Mouse (Mus musculus): Measurements from ENCODE around the gene Txnrd1. TPM values are rescaled to one million over a fixed set of nuclear protein-coding genes. Genes with fewer than 3 reads are reported as not detected.
A peak's percentile ranks its signal among the peaks of the same experiment; 100 is the strongest.

Gene Txnrd1
- polyA plus RNA-seq, 1 experiment = 69.4 TPM

DNA sequence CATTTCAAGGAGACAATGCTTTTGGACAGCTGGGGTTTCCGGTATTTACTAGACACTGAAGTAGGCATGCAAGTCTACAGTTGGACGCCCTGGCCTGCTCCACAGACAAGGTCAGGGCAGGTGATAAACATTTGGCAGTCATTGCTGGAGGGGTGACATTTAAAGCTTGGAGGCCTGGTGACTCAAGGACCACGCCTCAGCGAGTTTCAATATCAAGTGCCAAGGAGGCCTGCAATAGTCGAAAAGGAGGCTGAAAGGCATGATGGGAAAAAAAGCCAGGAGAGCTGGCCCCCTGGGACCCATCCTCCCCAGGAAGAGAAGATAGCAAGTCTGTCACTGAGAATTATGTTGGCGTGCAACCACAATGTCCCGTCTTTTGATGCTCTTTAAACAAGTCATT is 26.5 kb upstream of the Txnrd1 start:
- 44% methylated on average over 7 of the region's 7 CpGs for WGBS
- H3K27ac ChIP-seq (ENCODE audit: insufficient read depth, low read depth, low read length) = no peak overlapping the region
- no peaks in the 10 kb centered on the region for H3K36me3 ChIP-seq (ENCODE audit: control insufficient read depth, insufficient read depth, low read length)
- TF ChIP-seq POLR2A (IDR thresholded peaks at IDR 0.05; ENCODE audit: low read depth, low read length) (no peak), CTCF (IDR thresholded peaks at IDR 0.05; ENCODE audit: extremely low read depth, insufficient read length, insufficient replicate concordance, low read depth, low read length) (no peak)
- H3K27me3 ChIP-seq (ENCODE audit: control insufficient read depth, insufficient read depth, low read length) = no peaks in the 10 kb centered on the region
- no peak overlapping the region for H3K4me3 ChIP-seq (ENCODE audit: low read depth, low read length)
- peaks cover 11% of the 10 kb centered on the region for H3K4me1 ChIP-seq (ENCODE audit: control insufficient read depth, insufficient read depth, insufficient read length, low read length)

DNA sequence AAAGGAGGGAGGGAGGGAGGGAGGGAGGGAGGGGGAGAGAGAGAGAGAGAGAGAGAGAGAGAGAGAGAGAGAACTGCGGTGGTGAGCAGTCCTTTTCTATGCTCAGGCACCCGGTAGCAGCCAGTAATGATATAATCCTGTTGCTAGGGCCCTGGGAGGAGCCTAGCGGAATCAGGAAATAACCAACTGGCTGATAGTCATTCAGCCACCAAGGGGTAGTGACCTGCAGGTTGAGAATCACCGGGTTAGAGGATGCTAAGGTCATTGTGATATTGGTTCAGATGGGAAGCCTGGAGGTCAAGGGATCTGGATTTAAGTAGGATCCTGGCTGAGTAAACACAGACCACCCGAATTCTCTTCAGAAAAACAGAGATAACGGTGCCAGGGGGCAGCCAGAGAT is 25.6 kb upstream of the Txnrd1 start:
- H3K27me3 ChIP-seq (ENCODE audit: control insufficient read depth, insufficient read depth, low read length) = no peaks in the 10 kb centered on the region
- no peak overlapping the region for H3K4me3 ChIP-seq (ENCODE audit: low read depth, low read length)
- H3K36me3 ChIP-seq (ENCODE audit: control insufficient read depth, insufficient read depth, low read length) = no peaks in the 10 kb centered on the region
- no peak overlapping the region for H3K27ac ChIP-seq (ENCODE audit: insufficient read depth, low read depth, low read length)
- TF ChIP-seq CTCF (IDR thresholded peaks at IDR 0.05; ENCODE audit: extremely low read depth, insufficient read length, insufficient replicate concordance, low read depth, low read length) (no peak), POLR2A (IDR thresholded peaks at IDR 0.05; ENCODE audit: low read depth, low read length) (no peak)
- WGBS = 44% methylated on average over 6 of the region's 6 CpGs
- H3K4me1 ChIP-seq (ENCODE audit: control insufficient read depth, insufficient read depth, insufficient read length, low read length) = peaks cover 11% of the 10 kb centered on the region

DNA sequence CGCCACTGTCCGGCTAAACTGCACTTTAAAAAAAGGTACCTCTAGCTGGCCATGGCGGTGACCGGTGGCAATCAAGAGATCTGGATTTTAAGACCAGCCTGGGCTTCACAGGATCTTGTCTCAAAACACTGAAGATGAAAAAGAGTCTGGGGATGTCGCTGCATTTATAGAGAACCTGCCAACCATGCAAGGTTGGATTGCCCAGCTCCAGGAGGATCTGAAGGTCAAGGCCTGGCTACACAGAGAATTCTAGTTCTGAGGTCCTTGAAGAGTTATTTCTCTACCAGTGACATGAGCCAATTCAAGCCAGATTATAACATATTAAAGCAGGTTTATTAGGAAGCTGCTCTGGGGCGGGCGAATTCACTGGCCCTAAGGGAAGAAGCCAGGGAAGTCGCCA is 24.9 kb upstream of the Txnrd1 start:
- WGBS = 94% methylated on average over 8 of the region's 8 CpGs
- Histone ChIP-seq H3K4me3 (ENCODE audit: low read depth, low read length) (no peak overlapping the region), H3K36me3 (ENCODE audit: control insufficient read depth, insufficient read depth, low read length) (no peaks in the 10 kb centered on the region), H3K27ac (ENCODE audit: insufficient read depth, low read depth, low read length) (no peak overlapping the region), H3K27me3 (ENCODE audit: control insufficient read depth, insufficient read depth, low read length) (no peaks in the 10 kb centered on the region), H3K4me1 (ENCODE audit: control insufficient read depth, insufficient read depth, insufficient read length, low read length) (peaks cover 11% of the 10 kb centered on the region)
- TF ChIP-seq CTCF (IDR thresholded peaks at IDR 0.05; ENCODE audit: extremely low read depth, insufficient read length, insufficient replicate concordance, low read depth, low read length) (no peak), POLR2A (IDR thresholded peaks at IDR 0.05; ENCODE audit: low read depth, low read length) (no peak)

DNA sequence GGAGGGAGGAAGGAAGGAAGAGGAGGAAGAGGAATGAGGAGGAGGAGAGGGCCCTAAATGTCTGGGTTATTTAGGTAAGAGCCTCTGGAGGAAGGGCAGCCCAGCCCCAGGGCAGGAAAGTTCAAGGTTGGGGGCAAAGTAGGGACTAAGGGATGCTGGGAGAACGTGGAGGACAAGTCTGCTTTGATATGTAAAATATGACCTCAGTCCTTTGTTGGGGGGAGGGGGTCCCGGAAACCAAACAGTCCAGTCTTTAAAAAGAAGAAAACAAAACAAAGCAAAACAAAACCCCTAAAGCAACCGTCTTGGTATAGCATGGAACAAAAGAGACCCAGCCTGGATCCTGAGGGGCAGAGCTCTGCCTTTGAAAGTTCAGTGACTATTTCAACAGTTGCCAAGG is 24.4 kb upstream of the Txnrd1 start:
- Histone ChIP-seq H3K27ac (ENCODE audit: insufficient read depth, low read depth, low read length) (no peak overlapping the region), H3K27me3 (ENCODE audit: control insufficient read depth, insufficient read depth, low read length) (no peaks in the 10 kb centered on the region), H3K36me3 (ENCODE audit: control insufficient read depth, insufficient read depth, low read length) (no peaks in the 10 kb centered on the region), H3K4me1 (ENCODE audit: control insufficient read depth, insufficient read depth, insufficient read length, low read length) (peaks cover 11% of the 10 kb centered on the region), H3K4me3 (ENCODE audit: low read depth, low read length) (no peak overlapping the region)
- TF ChIP-seq POLR2A (IDR thresholded peaks at IDR 0.05; ENCODE audit: low read depth, low read length) (no peak), CTCF (IDR thresholded peaks at IDR 0.05; ENCODE audit: extremely low read depth, insufficient read length, insufficient replicate concordance, low read depth, low read length) (no peak)
- 74% methylated on average over 3 of the region's 3 CpGs for WGBS

DNA sequence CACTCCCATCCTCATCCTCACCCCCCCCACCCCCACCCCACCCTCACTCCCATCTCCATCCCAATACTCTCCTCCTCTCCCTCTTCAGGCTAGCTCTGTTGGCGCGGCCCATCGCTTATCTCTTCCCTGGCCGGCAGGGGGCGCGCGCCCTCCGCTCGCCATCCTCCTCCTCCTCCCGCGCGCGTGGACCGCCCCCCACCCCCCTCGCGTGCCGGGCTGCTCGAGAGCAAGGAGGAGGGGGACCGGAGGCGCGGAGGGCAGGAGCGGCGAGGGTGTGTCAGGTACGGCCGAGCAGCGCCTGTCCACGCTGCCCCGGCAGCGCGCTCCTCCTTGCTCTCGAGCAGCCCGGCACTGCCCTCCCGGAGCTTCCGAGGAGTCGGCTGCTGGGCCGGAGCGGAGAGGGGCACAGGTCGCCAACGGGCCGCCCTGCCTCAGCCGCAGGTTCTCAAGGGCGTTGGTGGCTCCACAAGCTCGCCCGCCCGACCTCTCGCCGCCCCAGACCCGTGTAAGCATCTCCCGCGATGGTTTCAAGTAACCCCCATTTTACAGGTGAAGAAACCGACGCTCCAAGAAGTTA is 21.8 kb upstream of the Txnrd1 start:
- TF ChIP-seq POLR2A (IDR thresholded peaks at IDR 0.05; ENCODE audit: low read depth, low read length) = no peak
- peak; percentile 72 for TF ChIP-seq CTCF (IDR thresholded peaks at IDR 0.05; ENCODE audit: extremely low read depth, insufficient read length, insufficient replicate concordance, low read depth, low read length)
- Histone ChIP-seq H3K4me1 (ENCODE audit: control insufficient read depth, insufficient read depth, insufficient read length, low read length) (peaks cover under 1% of the 10 kb centered on the region), H3K36me3 (ENCODE audit: control insufficient read depth, insufficient read depth, low read length) (no peaks in the 10 kb centered on the region), H3K27ac (ENCODE audit: insufficient read depth, low read depth, low read length) (no peak overlapping the region), H3K4me3 (ENCODE audit: low read depth, low read length) (peak overlapping the region; percentile 70), H3K27me3 (ENCODE audit: control insufficient read depth, insufficient read depth, low read length) (no peaks in the 10 kb centered on the region)
- 6% methylated on average over 43 of the region's 52 CpGs for WGBS

DNA sequence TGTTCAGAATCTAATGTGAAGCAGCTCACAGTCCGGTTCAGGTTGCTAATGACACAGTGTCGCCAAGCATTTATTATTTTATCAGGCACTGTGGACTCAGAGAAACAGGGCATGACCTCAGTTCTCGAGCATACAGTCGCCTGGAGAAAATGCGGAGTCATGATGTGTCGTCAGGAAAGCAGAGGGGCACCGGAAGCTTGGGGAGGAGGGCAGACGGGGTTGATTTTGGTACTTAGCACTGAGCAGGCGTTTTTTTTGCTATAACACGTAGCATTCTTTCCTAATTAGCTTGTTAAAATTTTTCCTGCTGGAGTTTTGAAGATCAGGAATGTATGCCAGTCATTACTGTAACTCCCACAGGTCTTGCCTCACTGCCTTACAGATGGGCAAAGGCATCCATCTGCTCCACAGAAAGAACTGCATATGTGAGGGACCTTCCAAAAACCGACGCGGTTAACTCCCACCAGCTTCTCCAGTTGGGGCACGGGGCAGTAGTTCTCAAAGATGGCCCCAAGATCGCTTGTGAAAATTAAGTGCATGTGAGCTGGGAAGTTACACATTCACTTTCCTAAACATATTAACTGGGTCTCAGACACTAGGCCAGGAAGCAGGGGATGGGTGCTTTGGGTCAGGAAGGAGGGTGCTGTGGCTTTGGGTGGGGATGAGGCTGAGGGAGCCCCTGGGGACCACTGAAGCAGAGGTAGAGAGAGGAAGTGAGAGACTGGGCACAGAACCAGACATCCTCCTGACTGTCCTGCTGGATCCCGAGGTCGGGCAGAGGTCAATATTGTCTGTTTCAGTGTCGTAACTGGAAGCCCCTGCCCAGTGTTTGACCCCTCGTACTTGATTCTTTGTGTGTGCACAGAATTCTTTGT is 19.4 kb upstream of the Txnrd1 start:
- Histone ChIP-seq H3K4me1 (ENCODE audit: control insufficient read depth, insufficient read depth, insufficient read length, low read length) (no peaks in the 10 kb centered on the region; the same call in 1 of the 2 replicates), H3K27ac (ENCODE audit: insufficient read depth, low read depth, low read length) (no peak overlapping the region), H3K4me3 (ENCODE audit: low read depth, low read length) (no peak overlapping the region), H3K27me3 (ENCODE audit: control insufficient read depth, insufficient read depth, low read length) (no peaks in the 10 kb centered on the region), H3K36me3 (ENCODE audit: control insufficient read depth, insufficient read depth, low read length) (no peaks in the 10 kb centered on the region)
- 52% methylated on average over 19 of the region's 19 CpGs for WGBS
- no peak for TF ChIP-seq CTCF (IDR thresholded peaks at IDR 0.05; ENCODE audit: extremely low read depth, insufficient read length, insufficient replicate concordance, low read depth, low read length)
- TF ChIP-seq POLR2A (IDR thresholded peaks at IDR 0.05; ENCODE audit: low read depth, low read length) = no peak

DNA sequence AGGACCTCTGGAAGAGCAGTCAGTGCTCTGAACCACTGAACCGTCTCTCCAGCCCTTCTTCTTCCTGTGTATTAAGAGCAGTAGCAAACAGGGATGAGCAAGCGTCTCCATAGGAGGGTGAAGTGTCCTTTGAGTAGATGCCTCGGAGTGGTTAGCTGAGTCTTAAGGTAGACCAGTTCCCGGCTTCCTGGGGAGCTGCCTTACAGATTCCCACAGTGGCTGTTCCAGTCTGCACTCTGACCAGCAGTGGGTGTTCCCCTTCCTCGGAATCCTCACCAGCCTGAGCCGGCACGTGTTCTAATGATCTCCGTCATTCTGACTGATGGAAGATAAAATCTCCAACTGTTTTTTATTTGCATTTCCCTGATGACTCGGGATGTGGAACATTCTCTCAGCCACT is 17.3 kb upstream of the Txnrd1 start:
- Histone ChIP-seq H3K4me1 (ENCODE audit: control insufficient read depth, insufficient read depth, insufficient read length, low read length) (no peaks in the 10 kb centered on the region; the same call in 1 of the 2 replicates), H3K27ac (ENCODE audit: insufficient read depth, low read depth, low read length) (no peak overlapping the region), H3K4me3 (ENCODE audit: low read depth, low read length) (no peak overlapping the region), H3K36me3 (ENCODE audit: control insufficient read depth, insufficient read depth, low read length) (no peaks in the 10 kb centered on the region), H3K27me3 (ENCODE audit: control insufficient read depth, insufficient read depth, low read length) (no peaks in the 10 kb centered on the region)
- TF ChIP-seq CTCF (IDR thresholded peaks at IDR 0.05; ENCODE audit: extremely low read depth, insufficient read length, insufficient replicate concordance, low read depth, low read length) = no peak
- TF ChIP-seq POLR2A (IDR thresholded peaks at IDR 0.05; ENCODE audit: low read depth, low read length) = no peak
- 78% methylated on average over 9 of the region's 9 CpGs for WGBS

Data from small intestine, adult 2 months (tissue).